Mouse (Mus musculus) C2C12 (cell line): ENCODE measurements around the gene Tufm. TPM values are rescaled to one million over a fixed set of nuclear protein-coding genes. Genes with fewer than 3 reads are reported as not detected.

ENCODE experiments used
- H3K27me3 ChIP-seq: one replicate; pipeline ENCODE4 v1.6.1; 2011; ENCODE audit not compliant: control insufficient read depth, insufficient read depth, insufficient read length
- H3K36me3 ChIP-seq: one replicate; pipeline ENCODE4 v1.6.1; 2011; ENCODE audit not compliant: control insufficient read depth, insufficient read depth
- H3K4me3 ChIP-seq: one replicate; pipeline ENCODE4 v1.5.1; 2011; ENCODE audit warnings: mild to moderate bottlenecking, control low read depth; ENCODE audit not compliant: poor library complexity, insufficient read depth, severe bottlenecking
- H3K79me2 ChIP-seq: one replicate; pipeline ENCODE4 v1.6.1; 2011; ENCODE audit not compliant: control insufficient read depth, insufficient read depth
- H3K79me3 ChIP-seq: one replicate; pipeline ENCODE4 v1.6.1; 2011; ENCODE audit warnings: low read depth, control low read depth
- H3ac ChIP-seq: one replicate; pipeline ENCODE3; 2011; ENCODE audit warnings: low read depth; ENCODE audit not compliant: control insufficient read depth, insufficient read length
- CEBPB ChIP-seq: IDR thresholded peaks from one replicate; pipeline ENCODE4 v1.6.1; 2011; ENCODE audit warnings: low read depth, mild to moderate bottlenecking, control low read depth, moderate library complexity
- CTCF ChIP-seq: IDR thresholded peaks from one replicate; pipeline ENCODE4 v1.5.1; 2011; ENCODE audit not compliant: control insufficient read depth, insufficient read depth, insufficient read length
- FOSL1 ChIP-seq: IDR thresholded peaks from one replicate; pipeline ENCODE4 v1.8.0; 2011; ENCODE audit warnings: mild to moderate bottlenecking, low read length; ENCODE audit not compliant: poor library complexity, insufficient read depth, severe bottlenecking
- MAX ChIP-seq: IDR thresholded peaks from one replicate; pipeline ENCODE4 v1.6.1; 2011; ENCODE audit warnings: mild to moderate bottlenecking, control low read depth
- MYOD1 ChIP-seq: IDR thresholded peaks from one replicate; pipeline ENCODE4 v1.6.1; 2011; ENCODE audit warnings: low read depth; ENCODE audit not compliant: control insufficient read depth, insufficient read length
- MYOG ChIP-seq: IDR thresholded peaks from one replicate; pipeline ENCODE4 v1.6.1; 2011; ENCODE audit not compliant: control insufficient read depth, insufficient read length; ENCODE audit errors: extremely low read depth
- USF1 ChIP-seq: IDR thresholded peaks from one replicate; pipeline ENCODE4 v1.6.1; 2011; ENCODE audit warnings: low read depth, mild to moderate bottlenecking, control low read depth, moderate library complexity
- polyA plus RNA-seq: library from polyadenylated mRNA; unstranded; fragments of >200 nt; fragmentation: generic; extraction: Trizol; gene quantifications from one replicate; pipeline ENCODE4 v1.2.1, GENCODE M21; 2012; ENCODE audit warnings: missing spikeins

Gene Tufm
- polyA plus RNA-seq, 1 experiment = 200 TPM

DNA sequence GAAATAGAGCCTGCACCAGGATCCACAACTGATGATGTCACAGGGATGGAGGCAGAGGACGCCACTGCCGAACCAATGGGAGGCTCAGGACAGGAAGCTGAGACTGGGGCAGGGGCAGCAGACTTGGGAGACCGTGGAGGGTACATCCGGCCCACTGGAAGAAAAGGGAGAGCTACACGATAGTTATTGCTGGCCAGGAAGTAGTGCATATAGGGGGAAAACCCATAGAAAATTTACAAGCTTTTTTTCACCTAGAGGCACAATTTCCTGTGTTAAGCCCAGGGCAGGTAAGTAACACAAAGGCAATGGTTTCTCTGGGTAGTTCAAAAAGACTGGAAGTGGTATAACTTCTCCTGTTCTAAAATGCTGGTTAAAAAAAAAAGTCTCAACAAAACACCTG lies 9.3 kb downstream of the Tufm start:
- Histone ChIP-seq H3K4me3 (no peak overlapping the region), H3K79me2 (peaks cover 46% of the 10 kb centered on the region), H3K36me3 (peaks cover 82% of the 10 kb centered on the region), H3K79me3 (peaks cover 35% of the 10 kb centered on the region), H3K27me3 (no peaks in the 10 kb centered on the region), H3ac (no peak overlapping the region)
- no peak for TF ChIP-seq CEBPB
- TF ChIP-seq USF1 = no peak
- no peak for TF ChIP-seq FOSL1
- no peak for TF ChIP-seq CTCF
- TF ChIP-seq MYOD1 = no peak
- TF ChIP-seq MYOG = no peak
- TF ChIP-seq MAX = no peak

DNA sequence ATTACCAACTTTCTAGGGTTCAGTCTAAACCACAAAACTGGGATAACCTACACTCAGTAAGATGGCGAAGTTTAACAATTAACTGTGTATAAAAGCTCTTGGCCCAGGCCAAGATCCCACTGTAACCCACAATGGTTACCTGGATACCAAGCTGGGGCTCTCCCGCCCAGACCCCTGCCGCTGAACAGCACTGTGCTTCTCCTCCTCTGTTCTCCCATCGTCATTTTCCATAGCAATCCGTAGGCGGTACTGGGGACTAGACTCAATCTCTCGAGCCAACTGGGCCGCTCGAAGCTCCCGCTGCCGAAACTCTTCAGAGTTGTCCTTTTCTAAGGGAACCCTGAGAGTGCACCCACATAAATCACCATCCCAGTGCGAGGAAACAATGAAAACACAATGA lies 10.8 kb downstream of the Tufm start:
- H3K79me2 ChIP-seq = peaks cover 57% of the 10 kb centered on the region
- no peak overlapping the region for H3ac ChIP-seq

DNA sequence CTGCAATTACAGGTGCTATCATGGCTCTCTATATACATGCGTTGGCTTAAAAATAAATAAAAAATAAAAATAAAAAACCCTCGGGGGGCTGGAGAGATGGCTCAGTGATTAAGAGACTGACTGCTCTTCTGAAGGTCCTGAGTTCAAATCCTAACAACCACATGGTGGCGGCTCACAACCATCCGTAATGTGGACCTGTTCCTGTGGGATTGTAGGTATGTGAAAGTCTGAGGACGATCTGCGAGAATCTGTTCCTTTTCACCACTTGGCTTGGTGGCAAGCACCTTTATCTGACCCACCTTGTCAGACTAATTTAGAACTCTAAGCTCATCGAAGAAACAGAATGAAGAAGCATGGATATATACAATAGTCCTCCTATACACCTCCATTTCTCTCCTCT lies 12.3 kb downstream of the Tufm start:
- Histone ChIP-seq H3K36me3 (peaks cover 68% of the 10 kb centered on the region), H3K27me3 (no peaks in the 10 kb centered on the region), H3K79me2 (peaks cover 58% of the 10 kb centered on the region), H3K79me3 (peaks cover 39% of the 10 kb centered on the region), H3ac (no peak overlapping the region), H3K4me3 (no peak overlapping the region)
- TF ChIP-seq FOSL1 (no peak), USF1 (no peak), MYOG (no peak), MYOD1 (no peak), CEBPB (no peak), CTCF (no peak), MAX (no peak)

More for the DNA sequence above, 10.8 kb downstream of the Tufm start:
- Histone ChIP-seq H3K4me3 (no peak overlapping the region), H3K36me3 (peaks cover 81% of the 10 kb centered on the region), H3K79me3 (peaks cover 39% of the 10 kb centered on the region), H3K27me3 (no peaks in the 10 kb centered on the region)
- TF ChIP-seq USF1 (no peak), MYOG (no peak), FOSL1 (no peak), MAX (no peak), MYOD1 (no peak), CEBPB (no peak), CTCF (no peak)

DNA sequence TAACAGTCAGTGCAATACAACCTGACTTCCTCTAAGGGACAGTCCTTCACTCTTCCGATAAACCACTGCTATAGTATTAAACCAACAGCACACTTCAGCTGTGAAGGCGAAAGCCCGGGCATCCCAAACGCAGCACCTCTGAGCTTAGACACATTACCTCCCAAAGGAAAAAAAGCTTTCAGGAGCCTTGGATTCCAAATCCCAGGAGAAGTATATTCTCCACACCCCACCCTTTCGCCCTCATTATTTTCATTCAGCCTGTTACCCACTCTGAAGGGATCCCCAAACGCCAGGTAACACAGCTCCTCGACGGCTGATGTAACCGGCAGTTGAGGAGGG lies 14.5 kb downstream of the Tufm start:
- H3K4me3 ChIP-seq = peak overlapping the region; percentile 96
- peak overlapping the region; percentile 77 for H3ac ChIP-seq
- H3K79me3 ChIP-seq = peaks cover 35% of the 10 kb centered on the region
- H3K36me3 ChIP-seq = peaks cover 46% of the 10 kb centered on the region
- no peak for TF ChIP-seq CTCF
- TF ChIP-seq MYOD1 = no peak
- TF ChIP-seq MYOG = no peak
- H3K79me2 ChIP-seq = peaks cover 58% of the 10 kb centered on the region
- no peaks in the 10 kb centered on the region for H3K27me3 ChIP-seq

DNA sequence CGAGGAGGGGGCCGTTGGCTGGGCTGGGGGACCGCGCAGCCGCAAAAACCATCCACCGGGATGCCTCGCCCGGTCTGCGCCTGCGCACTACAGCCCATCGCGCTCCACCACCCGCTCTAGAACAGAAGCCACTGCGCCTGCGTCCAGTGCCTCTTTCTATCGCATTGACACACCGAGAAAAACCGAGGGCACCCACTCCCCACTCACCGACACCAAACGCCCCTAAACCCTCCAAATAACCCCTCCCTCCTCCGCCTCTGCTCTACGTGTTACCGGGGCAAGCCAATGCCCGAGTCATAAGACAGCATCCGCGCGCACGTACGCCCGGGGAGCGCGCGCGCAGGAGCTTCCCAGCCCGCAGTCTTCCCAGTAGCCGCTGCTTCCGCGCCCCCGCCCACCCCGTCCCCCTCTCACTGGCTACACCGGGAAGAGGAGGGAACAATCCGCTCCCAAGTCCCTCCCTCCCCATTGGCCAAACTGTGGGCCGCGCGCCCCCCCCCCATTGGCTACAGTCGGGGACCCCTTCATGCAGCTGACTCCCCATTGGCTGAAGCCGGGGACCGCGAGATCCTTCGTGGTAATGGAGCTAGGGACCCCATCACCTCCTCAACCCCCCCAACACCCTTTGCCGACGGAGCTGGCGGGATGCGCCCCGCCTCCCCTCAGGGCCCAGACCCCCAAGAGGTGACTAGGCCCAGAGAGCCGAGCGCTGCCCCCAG lies 15.0 kb downstream of the Tufm start:
- Histone ChIP-seq H3K27me3 (no peaks in the 10 kb centered on the region), H3K79me3 (peaks cover 35% of the 10 kb centered on the region), H3K36me3 (peaks cover 40% of the 10 kb centered on the region), H3K79me2 (peaks cover 55% of the 10 kb centered on the region), H3ac (peak overlapping the region; percentile 99), H3K4me3 (peak overlapping the region; percentile 96)
- TF ChIP-seq MYOD1 (no peak), MAX (no peak), MYOG (no peak), CEBPB (no peak), FOSL1 (no peak), USF1 (no peak), CTCF (no peak)
